Mouse (Mus musculus) heart, embryonic 11.5 days (tissue): Measurements from ENCODE around the gene Baz2b. TPM values are rescaled to one million over a fixed set of nuclear protein-coding genes. Genes with fewer than 3 reads are reported as not detected.
A peak's percentile ranks its signal among the peaks of the same experiment; 100 is the strongest.

Experiments used
- ATAC-seq: fragments of 200-750 bp; cut with Nextera tagmentation; replicated peaks from 2 replicates; pipeline ENCODE4 v1.8.0; 2017; ENCODE audit warnings: moderate library complexity; ENCODE audit not compliant: insufficient number of reproducible peaks, low FRiP score, low TSS enrichment
- H3K27ac ChIP-seq: fragments of 300-500 bp; sonication (generic); 2 replicates; pipeline ENCODE4 v1.5.1; 2014; ENCODE audit warnings: mild to moderate bottlenecking, low read depth, low read length
- H3K27me3 ChIP-seq: fragments of 300-500 bp; sonication (generic); 2 replicates; pipeline ENCODE4 v1.6.1; 2014; ENCODE audit warnings: mild to moderate bottlenecking, low read length, mixed read lengths; ENCODE audit not compliant: control insufficient read depth, insufficient read depth
- H3K36me3 ChIP-seq: fragments of 300-500 bp; sonication (generic); 2 replicates; pipeline ENCODE4 v1.6.1; 2014; ENCODE audit warnings: mild to moderate bottlenecking, low read length, moderate library complexity, mixed read lengths; ENCODE audit not compliant: control insufficient read depth, insufficient read depth
- H3K4me1 ChIP-seq: fragments of 300-500 bp; sonication (generic); 2 replicates; pipeline ENCODE4 v1.6.1; 2014; ENCODE audit warnings: low read length; ENCODE audit not compliant: control insufficient read depth, insufficient read depth
- H3K4me2 ChIP-seq: fragments of 300-500 bp; sonication (generic); 2 replicates; pipeline ENCODE4 v1.6.1; 2014; ENCODE audit warnings: mild to moderate bottlenecking, moderate library complexity
- H3K4me3 ChIP-seq: fragments of 300-500 bp; sonication (generic); 2 replicates; pipeline ENCODE4 v1.5.1; 2014; ENCODE audit warnings: low read depth, low read length
- H3K9ac ChIP-seq: fragments of 300-500 bp; sonication (generic); 2 replicates; pipeline ENCODE4 v1.6.1; 2014; ENCODE audit warnings: mild to moderate bottlenecking, low read depth, low read length, moderate library complexity
- H3K9me3 ChIP-seq: fragments of 300-500 bp; sonication (generic); replicated peaks from 2 replicates; pipeline ENCODE4 v1.6.1; 2016; ENCODE audit warnings: low read length; ENCODE audit not compliant: control insufficient read depth
- WGBS: fragments of 180-500 bp; shearing (Covaris S2); extraction: QIAGEN DNeasy Blood & Tissue Kit; methylation state at CpG from one replicate; pipeline ENCODE4 v1.1.7; 2014; ENCODE audit not compliant: insufficient replicate concordance; 5-methylcytosine and 5-hydroxymethylcytosine counted together
- polyA plus RNA-seq: library from polyadenylated mRNA; unstranded; fragments of >200 nt; fragmentation: Nextera tagmentation; extraction: Ambion mirVana; gene quantifications from 2 replicates; pipeline ENCODE4 v1.2.1, GENCODE M21; 2014

The Baz2b gene
- polyA plus RNA-seq, 1 experiment from 2014 or later: 56.1 TPM

GRCm38 (mm10) chr2:60228470-60228869, 18.8 kb upstream of the Baz2b start:
- Histone ChIP-seq H3K4me3 (no peak overlapping the region), H3K36me3 (peaks cover 4% of the 10 kb centered on the region; the same call in 1 of the 2 replicates), H3K4me2 (no peak overlapping the region), H3K4me1 (no peaks in the 10 kb centered on the region), H3K9me3 (no peaks in the 10 kb centered on the region), H3K27ac (no peak overlapping the region), H3K9ac (no peak overlapping the region), H3K27me3 (no peaks in the 10 kb centered on the region)
- 97% methylated on average over 1 of the region's 1 CpGs for WGBS
- ATAC-seq: no peak

GRCm38 (mm10) chr2:60223489-60223888, 13.8 kb upstream of the Baz2b start:
- H3K27me3 ChIP-seq: no peaks in the 10 kb centered on the region
- WGBS: 93% methylated on average over 1 of the region's 1 CpGs
- no peaks in the 10 kb centered on the region for H3K36me3 ChIP-seq
- no peak overlapping the region for H3K9ac ChIP-seq
- H3K4me3 ChIP-seq: no peak overlapping the region
- H3K4me1 ChIP-seq: peaks cover 3% of the 10 kb centered on the region; the same call in 1 of the 2 replicates
- H3K27ac ChIP-seq: no peak overlapping the region
- ATAC-seq: 0 out of 2 replicates have a peak, but pooled peaks have one; percentile 39
- H3K9me3 ChIP-seq: no peaks in the 10 kb centered on the region
- H3K4me2 ChIP-seq: no peak overlapping the region

DNA sequence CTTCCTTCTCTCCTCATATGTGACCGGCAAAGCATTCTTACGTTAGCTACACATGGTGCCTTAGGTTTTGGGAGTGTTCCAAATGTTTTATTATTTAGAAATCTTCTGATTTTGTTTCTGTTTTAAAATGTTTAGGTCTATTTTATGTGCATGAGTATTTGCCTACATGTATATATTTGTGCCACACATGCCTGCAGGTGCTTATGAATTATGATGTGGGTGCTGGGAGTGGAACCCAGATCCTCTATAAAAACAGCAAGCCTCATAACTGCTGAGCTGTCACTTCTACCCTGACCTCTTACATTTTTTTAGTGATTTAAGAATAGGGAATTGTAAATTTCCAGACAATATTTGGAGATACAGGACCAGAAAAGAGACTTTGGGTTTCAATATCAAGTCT, 12.3 kb upstream of the Baz2b start:
- no peak overlapping the region for H3K4me2 ChIP-seq
- H3K36me3 ChIP-seq: no peaks in the 10 kb centered on the region
- 84% methylated on average over 2 of the region's 2 CpGs for WGBS
- no peak for ATAC-seq
- no peaks in the 10 kb centered on the region for H3K9me3 ChIP-seq
- no peak overlapping the region for H3K9ac ChIP-seq
- H3K4me1 ChIP-seq: peaks cover 3% of the 10 kb centered on the region; the same call in 1 of the 2 replicates
- H3K27me3 ChIP-seq: no peaks in the 10 kb centered on the region
- H3K4me3 ChIP-seq: no peak overlapping the region
- H3K27ac ChIP-seq: no peak overlapping the region

GRCm38 (mm10) chr2:60221236-60221635, 11.6 kb upstream of the Baz2b start:
- no peak overlapping the region for H3K4me2 ChIP-seq
- H3K4me1 ChIP-seq: peaks cover 6% of the 10 kb centered on the region; the same call in 1 of the 2 replicates
- no peaks in the 10 kb centered on the region for H3K36me3 ChIP-seq
- no peak for ATAC-seq
- H3K9me3 ChIP-seq: no peaks in the 10 kb centered on the region
- no peak overlapping the region for H3K4me3 ChIP-seq
- no peak overlapping the region for H3K9ac ChIP-seq
- WGBS: 70% methylated on average over 6 of the region's 6 CpGs
- no peak overlapping the region for H3K27ac ChIP-seq
- H3K27me3 ChIP-seq: no peaks in the 10 kb centered on the region

- Histone ChIP-seq H3K9ac (no peak overlapping the region), H3K27me3 (no peaks in the 10 kb centered on the region), H3K4me2 (no peak overlapping the region), H3K36me3 (no peaks in the 10 kb centered on the region), H3K27ac (no peak overlapping the region), H3K4me3 (no peak overlapping the region), H3K9me3 (no peaks in the 10 kb centered on the region), H3K4me1 (peaks cover 16% of the 10 kb centered on the region)
- WGBS: 80% methylated on average over 6 of the region's 6 CpGs
- no peak for ATAC-seq
These were observed 8.0 kb upstream of the Baz2b start for GRCm38 (mm10) chr2:60217620-60218019.

GRCm38 (mm10) chr2:60216547-60217153, 7.0 kb upstream of the Baz2b start:
- WGBS: 86% methylated on average over 4 of the region's 4 CpGs

GRCm38 (mm10) chr2:60214683-60215082, 5.0 kb upstream of the Baz2b start:
- Histone ChIP-seq H3K36me3 (0 out of 2 replicates have a peak, but pooled peaks cover 2% of the 10 kb centered on the region), H3K4me2 (no peak overlapping the region), H3K9ac (no peak overlapping the region), H3K4me3 (no peak overlapping the region), H3K4me1 (peaks cover 25% of the 10 kb centered on the region), H3K27me3 (no peaks in the 10 kb centered on the region), H3K27ac (no peak overlapping the region), H3K9me3 (no peaks in the 10 kb centered on the region)
- 90% methylated on average over 2 of the region's 2 CpGs for WGBS
- ATAC-seq: no peak

More at GRCm38 (mm10) chr2:60216547-60217153, 7.0 kb upstream of the Baz2b start:
- Histone ChIP-seq H3K9me3 (no peaks in the 10 kb centered on the region), H3K4me3 (no peak overlapping the region), H3K4me1 (peaks cover 21% of the 10 kb centered on the region), H3K9ac (no peak overlapping the region), H3K36me3 (0 out of 2 replicates have a peak, but pooled peaks cover 2% of the 10 kb centered on the region), H3K4me2 (no peak overlapping the region), H3K27ac (no peak overlapping the region), H3K27me3 (no peaks in the 10 kb centered on the region)
- ATAC-seq: no peak

- Histone ChIP-seq H3K4me2 (no peak overlapping the region), H3K9ac (no peak overlapping the region), H3K9me3 (no peaks in the 10 kb centered on the region), H3K36me3 (0 out of 2 replicates have a peak, but pooled peaks cover 2% of the 10 kb centered on the region), H3K4me1 (peaks cover 31% of the 10 kb centered on the region), H3K27me3 (no peaks in the 10 kb centered on the region), H3K4me3 (no peak overlapping the region), H3K27ac (no peak overlapping the region)
- no peak for ATAC-seq
These were observed 2.8 kb upstream of the Baz2b start for GRCm38 (mm10) chr2:60212488-60212887.

DNA sequence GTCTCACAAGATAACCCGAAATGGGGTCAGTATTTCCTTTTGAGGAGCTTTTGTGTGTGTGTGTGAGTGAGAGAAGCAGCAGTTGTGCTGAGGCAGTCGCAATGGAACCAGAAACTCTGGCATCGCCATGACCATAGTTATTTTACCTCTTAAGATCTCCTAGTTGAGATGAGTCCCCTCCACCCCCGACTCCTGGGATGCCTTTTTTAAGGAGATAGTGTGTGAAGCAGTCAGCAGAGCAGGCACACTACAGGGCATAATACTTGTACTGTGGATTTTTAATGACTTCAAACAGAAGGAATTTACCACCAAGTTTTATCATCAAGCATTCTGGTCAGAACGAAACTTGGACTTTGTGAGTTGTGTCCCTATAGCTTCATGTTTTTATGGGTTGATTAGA, 1.2 kb upstream of the Baz2b start:
- H3K36me3 ChIP-seq: 0 out of 2 replicates have a peak, but pooled peaks cover 2% of the 10 kb centered on the region
- 10% methylated on average over 5 of the region's 5 CpGs for WGBS
- H3K27ac ChIP-seq: peak overlapping the region; percentile 88; the same call in 1 of the 2 replicates

More for the DNA sequence above, 1.2 kb upstream of the Baz2b start:
- no peak for ATAC-seq
- Histone ChIP-seq H3K9me3 (no peaks in the 10 kb centered on the region), H3K27me3 (no peaks in the 10 kb centered on the region), H3K4me2 (peak overlapping the region; percentile 87), H3K4me1 (peaks cover 29% of the 10 kb centered on the region), H3K4me3 (peak overlapping the region; percentile 99), H3K9ac (peak overlapping the region; percentile 98)
